Mouse (Mus musculus): ENCODE measurements around the gene Hook2.

Gene Hook2

DNA sequence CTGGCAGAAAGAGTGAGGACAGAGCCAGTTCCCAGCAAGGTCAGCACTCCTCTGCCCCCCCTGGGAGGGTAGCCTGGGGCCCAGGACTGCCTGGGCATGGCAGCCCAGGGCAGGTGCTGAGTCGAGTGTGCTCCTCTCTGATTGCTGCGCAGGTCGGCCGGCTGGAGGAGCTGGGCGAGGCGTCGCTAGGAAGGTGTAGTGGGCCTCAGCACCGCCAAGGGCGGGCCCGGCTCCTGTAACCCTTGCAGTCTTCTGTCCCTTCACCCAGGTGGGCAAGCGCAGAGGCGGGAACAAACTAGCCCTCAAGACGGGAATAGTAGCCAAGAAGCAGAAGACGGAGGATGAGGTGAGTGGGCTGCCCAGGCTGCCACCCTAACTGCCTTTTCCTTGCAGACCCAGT lies 38.9 kb downstream of the Hook2 start:
- no peak for DNase-seq (ENCODE audit: low read depth, low spot score)

DNA sequence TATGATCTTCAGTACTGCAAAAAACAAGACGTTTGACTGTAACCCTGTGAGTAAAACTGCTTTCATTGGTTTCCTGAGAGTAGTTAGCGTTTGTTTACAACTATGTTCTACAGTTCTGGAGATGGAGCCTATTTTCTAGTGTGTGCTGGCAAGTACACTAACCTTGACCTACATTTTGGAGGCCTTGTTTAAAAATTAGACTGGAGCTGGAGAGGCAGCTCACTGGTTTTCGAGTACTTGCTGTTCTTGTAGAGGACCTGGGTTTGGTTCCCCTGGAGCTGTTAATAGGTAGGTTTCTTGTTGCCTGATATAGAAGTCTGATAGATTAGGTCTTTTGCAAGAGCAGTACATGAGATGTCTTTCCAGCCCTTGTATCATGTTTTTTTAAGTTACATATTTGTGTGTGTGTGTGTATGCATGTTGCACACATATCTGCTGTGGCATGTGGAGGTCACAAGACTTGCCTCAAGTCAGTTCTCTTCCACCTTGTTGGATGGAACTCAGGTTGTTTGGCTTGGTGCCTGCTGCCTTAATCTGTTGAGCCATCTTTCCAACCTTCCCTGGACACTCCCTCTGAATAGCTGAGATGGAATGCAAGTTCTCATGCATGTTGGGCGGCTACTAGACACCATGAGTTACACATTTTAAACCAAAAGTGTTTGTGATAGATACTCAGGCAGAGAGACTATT lies 42.4 kb downstream of the Hook2 start:
- DNase-seq (ENCODE audit: low read depth, low spot score): no peak

DNA sequence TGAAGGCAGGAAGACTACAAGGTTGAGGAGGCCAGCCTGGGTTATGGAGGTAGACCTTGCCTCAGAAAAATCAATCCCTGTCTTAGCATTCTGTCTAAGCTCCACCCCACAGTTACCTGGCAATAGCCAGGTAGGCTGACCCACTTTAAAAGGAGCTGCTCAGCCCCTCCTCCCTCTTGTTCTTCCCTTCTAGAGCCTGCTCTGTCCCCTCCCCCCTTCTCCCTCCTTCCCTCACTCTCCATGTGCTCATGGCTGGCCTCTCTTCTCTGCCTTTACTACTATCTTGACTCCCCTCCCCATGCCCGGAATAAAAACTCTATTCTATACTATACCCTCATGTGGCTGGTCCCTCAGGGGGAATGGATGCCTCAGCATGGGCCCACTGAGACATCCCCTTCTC lies 43.5 kb downstream of the Hook2 start:
- no peak for DNase-seq (ENCODE audit: low read depth, low spot score)

DNA sequence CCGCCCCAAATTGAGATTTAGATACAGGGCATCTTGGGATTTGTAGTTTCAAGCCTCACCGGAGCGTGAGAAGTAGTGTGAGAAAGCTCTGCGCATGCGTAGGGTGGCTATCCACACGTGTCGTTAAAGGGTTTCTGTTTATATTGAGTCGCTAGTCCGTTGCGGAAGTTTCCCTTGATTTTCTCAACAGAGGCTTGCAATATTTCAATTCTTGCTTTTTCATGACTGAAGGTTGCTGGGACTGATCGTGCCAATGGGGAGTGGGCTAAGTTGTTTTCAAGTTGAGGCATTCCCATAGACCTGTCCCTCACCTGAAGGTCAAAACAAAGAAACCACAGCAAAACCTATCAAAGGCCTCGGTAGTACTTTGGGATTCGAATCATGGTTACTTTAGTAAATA lies 44.4 kb downstream of the Hook2 start:
- no peak for DNase-seq (ENCODE audit: low read depth, low spot score)

DNA sequence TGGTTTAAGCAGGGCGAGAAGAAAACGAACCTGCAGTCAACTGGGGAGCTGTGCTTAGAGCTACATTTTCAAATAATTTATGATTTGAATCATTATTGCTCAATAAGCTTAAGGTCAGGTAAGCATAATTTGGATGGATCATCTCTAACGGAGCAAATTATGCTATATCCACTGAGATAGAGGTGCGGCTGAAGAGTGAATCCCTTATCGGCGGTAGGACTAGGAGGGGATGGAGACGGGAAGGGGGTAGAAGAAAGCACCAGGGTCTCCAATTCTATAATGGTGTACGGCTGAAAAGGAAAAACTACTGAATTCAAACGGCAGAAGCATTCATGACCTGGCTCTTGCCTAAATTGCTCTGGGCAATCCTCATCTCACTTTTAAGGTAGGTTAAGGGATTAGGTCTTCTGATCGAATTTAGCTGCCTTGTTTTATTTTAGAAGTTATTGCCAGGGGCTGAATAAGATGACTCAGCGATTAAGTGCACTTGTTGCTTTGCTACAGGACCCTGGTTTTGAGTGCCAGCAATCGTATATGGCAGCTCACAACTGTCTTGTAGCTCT lies 44.8 kb downstream of the Hook2 start:
- no peak for DNase-seq (ENCODE audit: low read depth, low spot score)

DNA sequence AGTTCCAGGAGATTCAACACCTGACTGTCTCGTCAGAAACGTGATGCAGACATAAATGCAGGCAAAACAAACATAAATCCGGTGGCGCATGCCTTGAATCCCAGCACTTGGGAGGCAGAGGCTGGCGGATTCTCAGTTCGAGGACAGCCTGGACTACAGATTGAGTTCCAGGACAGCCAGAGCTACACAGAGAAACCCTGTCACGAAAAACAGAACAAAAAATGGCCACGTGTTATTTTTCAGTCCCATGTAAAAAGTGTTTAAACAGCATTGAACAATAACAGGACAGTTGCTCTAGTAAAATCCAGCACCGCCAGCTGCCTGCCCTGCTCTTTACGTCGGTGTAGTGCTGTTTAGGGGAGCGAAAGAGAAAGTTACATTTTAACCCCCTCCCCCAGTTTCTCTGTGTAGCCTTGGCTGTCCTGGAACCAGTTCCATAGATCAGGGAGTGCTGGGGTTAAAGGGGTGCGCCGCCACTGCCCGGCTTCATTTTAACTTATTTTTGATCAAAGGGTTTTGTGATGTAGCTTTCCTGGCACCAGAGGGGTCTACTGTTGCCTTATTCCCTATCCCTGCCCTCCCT lies 45.4 kb downstream of the Hook2 start:
- no peak for DNase-seq (ENCODE audit: low read depth, low spot score)

DNA sequence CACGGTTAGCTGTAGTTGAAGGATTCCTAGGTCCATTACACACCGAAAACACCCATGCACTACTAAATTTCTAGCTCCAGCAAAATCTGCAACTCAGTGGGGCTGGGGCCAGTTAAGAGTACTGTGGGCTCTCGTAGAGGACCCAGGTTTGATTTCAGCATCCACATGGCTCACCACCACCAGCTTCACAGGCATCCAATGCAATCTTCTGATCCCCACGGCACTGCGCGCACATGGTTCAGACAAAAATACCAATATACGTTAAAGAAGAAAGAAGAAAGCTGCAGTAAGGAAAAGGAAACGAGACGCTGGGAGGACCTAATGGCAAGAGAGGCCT lies 45.9 kb downstream of the Hook2 start:
- DNase-seq (ENCODE audit: low read depth, low spot score): no peak

DNA sequence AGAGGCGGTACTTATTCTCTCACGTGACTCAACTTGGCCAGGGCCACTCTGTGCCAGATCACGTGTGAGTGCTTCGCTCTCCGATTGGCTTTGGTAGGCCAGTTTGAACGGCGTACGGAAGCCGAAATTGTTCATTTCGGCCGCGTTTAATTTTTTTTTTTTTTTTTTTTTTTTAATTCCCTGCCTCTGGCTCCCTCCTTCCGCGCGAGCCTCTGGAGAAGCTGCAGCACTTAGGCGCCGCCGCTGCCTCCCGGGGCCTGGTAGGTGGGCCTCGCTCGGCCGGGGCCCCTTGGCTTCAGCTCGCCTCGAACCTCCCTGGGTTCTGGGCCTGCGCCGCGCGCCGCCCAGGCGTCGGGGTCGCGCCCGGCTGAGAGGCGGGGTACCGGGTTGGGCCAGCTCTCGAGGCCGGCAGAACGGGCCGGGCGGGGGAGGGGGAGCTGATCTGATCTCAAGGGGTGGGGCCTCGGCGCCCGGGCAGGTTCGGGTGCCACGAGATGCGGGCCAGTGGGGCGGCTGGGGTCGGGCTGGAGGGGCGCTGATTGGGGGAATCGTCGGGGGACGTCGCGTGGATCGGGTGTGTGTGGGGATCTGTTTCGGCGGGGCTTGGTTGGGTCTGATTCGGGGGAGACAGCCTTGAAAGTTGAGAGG lies 46.4 kb downstream of the Hook2 start, which contains the start of gene Tnpo2:
Gene Tnpo2, plus strand, starts transcription at position 198 of the 648 bp plus-strand sequence.
- peak; percentile 97 for DNase-seq (ENCODE audit: low read depth, low spot score)

GRCm38 (mm10) chr8:85037366-85037680 lies 46.9 kb downstream of the Hook2 start:
- DNase-seq (ENCODE audit: low read depth, low spot score): no peak

- DNase-seq (ENCODE audit: low read depth, low spot score): no peak
Measured at GRCm38 (mm10) chr8:85037681-85038531, 47.5 kb downstream of the Hook2 start.

DNA sequence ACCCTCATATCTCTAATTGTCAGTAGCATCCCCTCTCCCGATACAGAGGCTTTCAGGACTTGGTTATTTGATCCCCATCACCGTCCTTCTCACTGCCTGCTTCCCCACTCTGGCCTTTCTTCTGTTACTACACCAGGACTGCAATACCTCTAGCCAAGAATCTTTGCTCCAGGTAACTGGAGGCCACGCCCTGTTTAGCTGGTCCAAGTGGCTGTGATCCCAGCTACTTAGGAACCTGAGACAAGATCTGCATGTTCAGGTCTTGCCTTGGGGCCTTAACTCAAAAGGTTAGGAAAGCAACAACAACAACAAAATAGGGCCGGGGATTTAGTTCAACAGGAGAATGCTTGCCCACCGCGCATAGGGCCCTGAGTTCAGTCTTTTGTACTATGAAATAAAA lies 53.2 kb downstream of the Hook2 start:
- no peak for DNase-seq (ENCODE audit: low read depth, low spot score)

All from brain, embryonic 18.5 days (tissue).